Mouse (Mus musculus): ENCODE measurements around the gene Rhd. TPM values are rescaled to one million over a fixed set of nuclear protein-coding genes. Genes with fewer than 3 reads are reported as not detected.

Rhd gene
- total and polyA plus RNA-seq, 3 experiments = 0.79 to 1.3 (median 1.1) TPM

GRCm38 (mm10) chr4:134840231-134840630 lies 24.1 kb upstream of the Rhd start:
- H3K4me3 ChIP-seq (replicated peaks in 1 of 3; ENCODE audit: low read depth in 2 of 3, low read length in 2 of 3, poor library complexity in 1 of 3) = no peak overlapping the region
- no peak for TF ChIP-seq BHLHE40 (IDR thresholded peaks at IDR 0.05; ENCODE audit: low read depth, low read length)
- TF ChIP-seq CTCF (conservative IDR thresholded peaks at IDR 0.05 in 1 of 2, IDR thresholded peaks at IDR 0.05 in 1 of 2; ENCODE audit: low read depth in 2 of 2, low read length in 2 of 2) = no peak
- TF ChIP-seq ZNF384 (IDR thresholded peaks at IDR 0.05; ENCODE audit: low read depth, low read length) = no peak
- no peak for TF ChIP-seq GABPA (IDR thresholded peaks at IDR 0.05; ENCODE audit: insufficient replicate concordance, low read depth, low read length)
- no peak for TF ChIP-seq NRF1 (IDR thresholded peaks at IDR 0.05; ENCODE audit: low read depth, low read length)
- no peak for TF ChIP-seq POLR2A (IDR thresholded peaks at IDR 0.05; ENCODE audit: low read depth, low read length)
- TF ChIP-seq EP300 (IDR thresholded peaks at IDR 0.05; ENCODE audit: low read length) = no peak
- no peak for TF ChIP-seq MAFK (IDR thresholded peaks at IDR 0.05; ENCODE audit: insufficient replicate concordance, low read length)
- no peak overlapping the region for H3K9ac ChIP-seq (ENCODE audit: insufficient read depth, low read depth)
- no peaks in the 10 kb centered on the region for H3K27me3 ChIP-seq (replicated peaks)
- H3K4me2 ChIP-seq (ENCODE audit: insufficient read depth, low read depth, poor library complexity, severe bottlenecking) = no peak overlapping the region
- no peaks in the 10 kb centered on the region for H3K9me3 ChIP-seq (replicated peaks; ENCODE audit: low read length)
- no peak for DNase-seq (ENCODE audit: extremely low read depth)
- peaks cover 0 to 27% of the 10 kb centered on the region in 2 experiments; a peak in 2 of 4 replicates for H3K4me1 ChIP-seq (ENCODE audit: control insufficient read depth in 1 of 2, insufficient read depth in 2 of 2)
- in situ Hi-C loops (cut with MboI; ENCODE audit: low pct_ligation_motif_present, low pct_unique_long_range_greater_than_20kb, low sequenced_read_pairs) (no loop called here), dilution Hi-C loops (cut with MboI; ENCODE audit: extremely low pct_ligation_motif_present, extremely low pct_unique_long_range_greater_than_20kb, low sequenced_read_pairs) (no loop called here)
- H3K36me3 ChIP-seq (replicated peaks in 1 of 2; ENCODE audit: control insufficient read depth in 1 of 2, insufficient read depth in 1 of 2, low read length in 1 of 2) = peaks cover 0 to 5% of the 10 kb centered on the region in 2 experiments
- 0 out of 2 replicates have a peak, but pooled peaks cover 3% of the 10 kb centered on the region for H3K79me2 ChIP-seq (replicated peaks; ENCODE audit: control insufficient read depth, extremely low read depth, insufficient read depth, poor library complexity, severe bottlenecking)
- no peak overlapping the region for H3K27ac ChIP-seq (ENCODE audit: insufficient read depth, low read depth)

DNA sequence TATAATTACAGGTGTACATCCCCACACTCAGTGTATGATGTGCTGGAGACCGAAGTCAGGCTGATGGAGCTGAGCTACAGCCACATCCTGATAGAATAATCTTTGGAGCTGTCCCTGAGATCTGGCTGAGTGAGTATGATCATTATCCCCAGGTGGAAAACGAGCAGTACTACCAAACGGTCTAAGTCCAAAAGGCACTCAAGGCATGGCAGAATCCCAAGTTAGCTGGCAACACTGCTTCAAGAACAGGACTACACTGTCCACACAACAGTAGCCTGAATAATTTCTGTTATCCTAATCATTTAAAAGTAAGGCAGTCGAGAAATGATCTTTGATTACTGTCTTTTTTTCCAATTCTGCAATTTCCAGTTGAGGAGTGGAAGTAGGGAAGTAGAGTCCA lies 20.8 kb upstream of the Rhd start:
- DNase-seq (ENCODE audit: extremely low read depth) = no peak
- Histone ChIP-seq H3K36me3 (replicated peaks in 1 of 2; ENCODE audit: control insufficient read depth in 1 of 2, insufficient read depth in 1 of 2, low read length in 1 of 2) (peaks cover 0 to 2% of the 10 kb centered on the region in 2 experiments), H3K4me3 (replicated peaks in 1 of 3; ENCODE audit: low read depth in 2 of 3, low read length in 2 of 3, poor library complexity in 1 of 3) (no peak overlapping the region), H3K9me3 (replicated peaks; ENCODE audit: low read length) (no peaks in the 10 kb centered on the region), H3K27ac (ENCODE audit: insufficient read depth, low read depth) (no peak overlapping the region), H3K9ac (ENCODE audit: insufficient read depth, low read depth) (no peak overlapping the region), H3K4me2 (ENCODE audit: insufficient read depth, low read depth, poor library complexity, severe bottlenecking) (no peak overlapping the region), H3K79me2 (replicated peaks; ENCODE audit: control insufficient read depth, extremely low read depth, insufficient read depth, poor library complexity, severe bottlenecking) (peaks cover 8% of the 10 kb centered on the region; the same call in 1 of the 2 replicates), H3K4me1 (ENCODE audit: control insufficient read depth in 1 of 2, insufficient read depth in 2 of 2) (peaks cover 2 to 17% of the 10 kb centered on the region in 2 experiments; a peak in 2 of 4 replicates), H3K27me3 (replicated peaks) (no peaks in the 10 kb centered on the region)
- dilution Hi-C loops (cut with MboI; ENCODE audit: extremely low pct_ligation_motif_present, extremely low pct_unique_long_range_greater_than_20kb, low sequenced_read_pairs) = no loop called here
- TF ChIP-seq BHLHE40 (IDR thresholded peaks at IDR 0.05; ENCODE audit: low read depth, low read length) (no peak), KAT2A (IDR thresholded peaks at IDR 0.05; ENCODE audit: insufficient replicate concordance, low read length) (no peak), SMC3 (IDR thresholded peaks at IDR 0.05; ENCODE audit: low read depth, low read length) (no peak), HCFC1 (IDR thresholded peaks at IDR 0.05; ENCODE audit: low read depth, low read length) (no peak), MXI1 (IDR thresholded peaks at IDR 0.05; ENCODE audit: low read depth, low read length) (no peak)
- in situ Hi-C loops (cut with MboI; ENCODE audit: low pct_ligation_motif_present, low pct_unique_long_range_greater_than_20kb, low sequenced_read_pairs) = no loop called here

- in situ Hi-C loops (cut with MboI; ENCODE audit: low pct_ligation_motif_present, low pct_unique_long_range_greater_than_20kb, low sequenced_read_pairs) = no loop called here
- no peak overlapping the region for H3K9ac ChIP-seq (ENCODE audit: insufficient read depth, low read depth)
- peaks cover 8% of the 10 kb centered on the region; the same call in 1 of the 2 replicates for H3K79me2 ChIP-seq (replicated peaks; ENCODE audit: control insufficient read depth, extremely low read depth, insufficient read depth, poor library complexity, severe bottlenecking)
- H3K36me3 ChIP-seq (replicated peaks in 1 of 2; ENCODE audit: control insufficient read depth in 1 of 2, insufficient read depth in 1 of 2, low read length in 1 of 2) = peaks cover 0 to 2% of the 10 kb centered on the region in 2 experiments
- H3K27ac ChIP-seq (ENCODE audit: insufficient read depth, low read depth) = no peak overlapping the region
- DNase-seq (ENCODE audit: extremely low read depth) = no peak
- H3K9me3 ChIP-seq (replicated peaks; ENCODE audit: low read length) = no peaks in the 10 kb centered on the region
- H3K27me3 ChIP-seq (replicated peaks) = no peaks in the 10 kb centered on the region
- H3K4me1 ChIP-seq (ENCODE audit: control insufficient read depth in 1 of 2, insufficient read depth in 2 of 2) = peaks cover 6 to 24% of the 10 kb centered on the region in 2 experiments; a peak in 2 of 4 replicates
- no peak for TF ChIP-seq MAZ (IDR thresholded peaks at IDR 0.05; ENCODE audit: low read depth, low read length)
- no peak for TF ChIP-seq POLR2A (IDR thresholded peaks at IDR 0.05; ENCODE audit: low read depth, low read length)
- TF ChIP-seq TBP (conservative IDR thresholded peaks at IDR 0.05; ENCODE audit: low read depth, low read length) = no peak
- H3K4me2 ChIP-seq (ENCODE audit: insufficient read depth, low read depth, poor library complexity, severe bottlenecking) = no peak overlapping the region
- H3K4me3 ChIP-seq (replicated peaks in 1 of 3; ENCODE audit: low read depth in 2 of 3, low read length in 2 of 3, poor library complexity in 1 of 3) = no peak overlapping the region
- dilution Hi-C loops (cut with MboI; ENCODE audit: extremely low pct_ligation_motif_present, extremely low pct_unique_long_range_greater_than_20kb, low sequenced_read_pairs) = no loop called here
These were observed 16.7 kb upstream of the Rhd start for GRCm38 (mm10) chr4:134847587-134847986.

All from CH12.LX (cell line).